Mouse (Mus musculus): ENCODE measurements around the gene Gm5965.
"Not testable (repeated sequence)": the region's sequence is repeated elsewhere in the genome, so short reads cannot be mapped to it uniquely, and the experiment has no call there.

Gene Gm5965

GRCm38 (mm10) chr16:88777596-88777995 lies at the start of gene Gm5965:
Gene Gm5965, plus strand, starts transcription at chr16:88777896.
- no peak for DNase-seq (ENCODE audit: low spot score)

GRCm38 (mm10) chr16:88728812-88729275 lies 48.9 kb upstream of the Gm5965 start, which contains the start of gene Krtap13-1:
Gene Krtap13-1, plus strand, starts transcription at chr16:88728862.
- no peak for DNase-seq (ENCODE audit: low spot score)

- no peak for DNase-seq (ENCODE audit: low spot score)
Measured at GRCm38 (mm10) chr16:88735391-88735790, 42.3 kb upstream of the Gm5965 start.

- DNase-seq (ENCODE audit: low spot score) = no peak
Measured at GRCm38 (mm10) chr16:88744750-88745340, 32.9 kb upstream of the Gm5965 start.

GRCm38 (mm10) chr16:88747943-88748342 lies 29.8 kb upstream of the Gm5965 start:
- no peak for DNase-seq (ENCODE audit: low spot score)

GRCm38 (mm10) chr16:88751535-88751934 lies 26.2 kb upstream of the Gm5965 start, which contains the start of gene Krtap13:
Gene Krtap13, minus strand, starts transcription at chr16:88751635.
- DNase-seq (ENCODE audit: low spot score) = not testable (repeated sequence)

DNA sequence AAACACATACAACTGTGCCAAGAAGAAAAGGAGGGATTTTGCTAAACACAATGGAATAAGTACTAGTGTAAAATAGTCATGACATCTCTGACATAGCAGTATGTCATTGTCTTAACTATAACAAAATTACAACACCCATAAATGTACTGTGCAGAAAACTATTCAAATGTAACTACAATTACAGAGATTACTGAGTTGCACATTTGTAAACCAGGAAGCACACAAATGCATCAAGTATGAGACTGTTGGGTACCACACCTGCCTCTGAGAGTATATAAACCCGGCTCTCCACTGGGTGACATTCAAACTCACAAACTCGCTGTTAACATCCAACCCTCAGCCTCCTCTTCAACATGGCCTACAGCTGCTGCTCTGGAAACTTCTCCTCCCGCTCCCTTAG lies 19.1 kb upstream of the Gm5965 start, which contains the start of gene 2310034C09Rik:
TSS of gene 2310034C09Rik (plus strand) at position 301 of the 400 bp plus-strand sequence.
- not testable (repeated sequence) for DNase-seq (ENCODE audit: low spot score)

DNA sequence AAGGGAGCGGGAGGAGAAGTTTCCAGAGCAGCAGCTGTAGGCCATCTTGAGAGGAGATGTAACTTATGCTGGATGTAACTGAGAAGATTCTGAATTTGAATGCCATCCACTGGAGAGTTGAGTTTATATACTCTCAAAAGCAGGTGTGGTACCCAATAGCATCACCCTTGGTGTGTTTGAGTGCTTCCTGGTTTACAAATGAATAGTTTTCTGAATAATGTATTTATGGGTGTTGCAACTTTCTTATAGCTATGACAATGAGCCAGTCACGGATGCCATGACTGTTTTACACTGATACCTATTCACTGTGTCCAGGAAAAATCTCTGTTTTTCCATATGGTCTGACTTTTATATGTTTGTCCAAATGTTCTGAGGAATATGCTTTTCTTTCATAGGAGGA lies 3.6 kb upstream of the Gm5965 start, which contains the start of gene 2310057N15Rik:
TSS of gene 2310057N15Rik (minus strand) at position 101 of the 400 bp plus-strand sequence.
- DNase-seq (ENCODE audit: low spot score) = no peak

DNA sequence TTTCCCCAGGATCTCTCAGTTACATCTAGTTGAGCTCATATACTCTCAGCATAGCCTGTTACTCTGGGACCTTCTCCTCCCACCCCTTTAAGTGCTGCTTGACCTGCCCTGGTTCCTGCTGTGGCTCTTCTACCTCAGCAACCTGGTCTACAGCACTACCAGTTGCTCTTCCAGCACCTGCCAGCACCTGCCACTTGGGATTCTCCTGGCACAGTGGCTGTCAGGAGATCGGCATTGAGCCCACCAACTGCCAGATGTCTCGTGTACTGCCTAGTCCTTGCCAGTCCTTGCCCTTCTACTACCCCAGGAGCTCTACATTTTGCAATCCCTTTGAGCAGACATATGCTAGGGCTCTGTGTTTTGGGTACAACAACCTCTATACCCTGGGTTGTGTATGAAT lies 9.1 kb downstream of the Gm5965 start:
- DNase-seq (ENCODE audit: low spot score) = no peak

- no peak for DNase-seq (ENCODE audit: low spot score)
Measured at GRCm38 (mm10) chr16:88811827-88812226, 34.1 kb downstream of the Gm5965 start, which contains the start of gene Gm20741. Gene Gm20741, minus strand, starts transcription at chr16:88812220.

DNA sequence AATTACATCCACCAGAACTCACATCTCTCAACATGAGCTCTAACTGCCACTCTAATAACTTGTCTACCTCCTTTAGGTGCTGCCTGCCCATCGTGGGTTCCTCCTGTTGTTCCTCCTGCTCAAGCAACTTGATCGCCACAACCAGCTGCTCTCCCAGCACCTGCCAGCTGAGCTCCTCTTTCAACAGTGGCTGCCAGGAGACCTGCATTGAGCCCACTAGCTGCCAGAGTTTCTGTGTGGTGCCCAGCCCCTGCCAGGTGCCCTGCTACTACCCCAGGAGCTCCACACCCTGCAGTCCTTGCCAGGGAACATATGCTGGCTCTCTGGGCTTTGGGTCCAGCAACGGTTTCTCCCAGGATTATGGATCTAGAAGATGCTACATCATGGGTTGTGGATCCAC lies 42.4 kb downstream of the Gm5965 start, which contains the start of gene Krtap15:
TSS of gene Krtap15 (plus strand) at position 150 of the 400 bp plus-strand sequence.
- no peak for DNase-seq (ENCODE audit: low spot score)

DNA sequence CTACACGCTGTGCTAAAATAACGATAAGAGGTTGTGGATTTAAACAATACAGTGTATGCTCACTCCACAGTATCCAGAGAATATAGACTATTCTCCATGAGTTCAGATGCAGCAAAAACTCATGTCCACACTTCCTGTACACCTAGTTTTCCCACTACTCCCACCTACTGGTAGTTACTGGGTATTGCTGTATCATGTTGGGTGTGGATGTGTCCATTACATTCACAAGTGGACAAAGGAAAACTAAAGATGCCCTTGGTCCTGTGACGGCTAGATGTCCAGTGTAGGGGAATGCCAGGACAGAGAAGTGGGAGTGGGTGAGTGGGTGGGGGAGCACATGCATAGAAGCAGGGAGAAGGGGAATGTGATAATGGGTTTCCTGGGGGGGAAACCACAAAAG lies 46.0 kb downstream of the Gm5965 start:
- DNase-seq (ENCODE audit: low spot score) = no peak

DNA sequence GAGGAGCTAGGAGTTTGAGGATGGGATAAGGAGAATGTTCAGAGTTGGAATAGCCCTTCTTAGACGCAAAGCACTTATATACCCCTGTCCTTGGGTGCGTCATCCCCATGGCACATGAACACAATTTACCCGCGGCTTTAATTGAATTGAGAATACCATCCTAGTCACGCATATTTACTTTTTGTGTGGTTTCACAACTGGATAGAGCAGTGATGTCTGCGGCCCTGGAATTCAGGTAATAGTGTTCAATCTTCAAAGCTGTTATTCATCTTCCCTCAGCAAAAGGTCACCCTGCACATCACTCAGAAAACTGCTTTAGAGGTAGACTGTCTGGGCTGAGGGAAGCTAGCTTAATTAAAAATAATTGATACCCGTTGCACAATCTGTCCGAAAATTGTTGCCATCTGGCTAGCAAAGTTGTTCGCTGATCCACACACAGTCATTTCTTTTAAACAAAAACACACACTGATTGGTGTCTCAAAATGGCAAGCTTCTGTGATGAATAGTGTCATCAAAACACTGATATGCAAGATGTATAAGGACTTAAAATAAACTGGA lies 48.5 kb downstream of the Gm5965 start, which contains the start of gene Krtap14:
TSS of gene Krtap14 (minus strand) at position 51 of the 558 bp plus-strand sequence.
- no peak for DNase-seq (ENCODE audit: low spot score)

DNA sequence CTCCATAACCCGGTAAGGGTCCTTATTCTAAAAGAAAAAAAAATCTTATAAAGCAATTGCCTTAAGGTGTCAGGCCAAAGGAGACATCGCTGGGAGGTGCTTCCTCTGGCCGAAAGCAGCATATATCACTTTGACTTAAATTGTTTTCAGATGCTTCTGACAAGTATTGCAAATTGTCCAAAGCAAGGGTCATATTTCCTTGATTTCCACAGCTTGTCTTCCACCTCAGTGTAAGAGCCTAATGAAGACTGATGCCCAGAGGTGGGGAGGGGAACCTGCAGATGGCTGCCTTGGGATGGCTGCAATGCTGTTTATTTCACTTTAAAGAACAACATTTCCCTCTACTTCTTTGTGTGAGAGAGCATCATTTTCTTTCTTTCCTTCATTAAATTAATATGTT lies 49.3 kb downstream of the Gm5965 start:
- no peak for DNase-seq (ENCODE audit: low spot score)

Measured in yolk sac, embryonic 10.5 days (tissue).